Mouse (Mus musculus) liver, embryonic 14.5 days (tissue): ENCODE results near the gene Mprip. TPM values are rescaled to one million over a fixed set of nuclear protein-coding genes. Genes with fewer than 3 reads are reported as not detected.

Source experiments
- ATAC-seq: fragments of 200-750 bp; cut with Nextera tagmentation; 2 replicates; pipeline ENCODE4 v1.8.0; 2017; ENCODE audit warnings: moderate number of reproducible peaks, mild to moderate bottlenecking, moderate library complexity; ENCODE audit not compliant: insufficient read depth
- DNase-seq, 3 experiments: peaks; one replicate each; pipeline ENCODE4 v3.0.0-alpha.2; 2012 to 2013; ENCODE audit warnings: low read depth in 3 of 3, low spot score in 3 of 3
- H3K27ac ChIP-seq: fragments of 300-500 bp; sonication (generic); 2 replicates; pipeline ENCODE4 v1.5.1; 2014; ENCODE audit warnings: moderate library complexity, mild to moderate bottlenecking, control low read depth, inconsistent platforms
- H3K27me3 ChIP-seq: fragments of 300-500 bp; sonication (generic); 2 replicates; pipeline ENCODE4 v1.6.1; 2014; ENCODE audit warnings: mild to moderate bottlenecking, low read length, moderate library complexity; ENCODE audit not compliant: control insufficient read depth, insufficient read depth
- H3K36me3 ChIP-seq: fragments of 300-500 bp; sonication (generic); replicated peaks from 2 replicates; pipeline ENCODE4 v1.6.1; 2014; ENCODE audit warnings: low read depth; ENCODE audit not compliant: control insufficient read depth, insufficient read depth
- H3K4me1 ChIP-seq, 2 experiments: fragments of 200-500 bp in 1 of 2; fragments of 300-500 bp in 1 of 2; sonication (generic) in 1 of 2; replicated peaks; 2 replicates each; pipeline ENCODE4 v1.6.1; 2012 to 2014; ENCODE audit warnings: antibody characterized with exemption in 1 of 2, inconsistent platforms in 1 of 2, low read length in 1 of 2; ENCODE audit not compliant: control insufficient read depth in 2 of 2, insufficient read depth in 2 of 2
- H3K4me2 ChIP-seq: fragments of 300-500 bp; sonication (generic); 2 replicates; pipeline ENCODE4 v1.6.1; 2014; ENCODE audit warnings: low read depth, mild to moderate bottlenecking, control low read depth, moderate library complexity
- H3K4me3 ChIP-seq, 2 experiments: fragments of 200-500 bp in 1 of 2; fragments of 300-500 bp in 1 of 2; sonication (generic) in 1 of 2; 2 replicates each; pipeline ENCODE4 v1.5.1; 2012 to 2014; ENCODE audit warnings: low read depth in 2 of 2, low read length in 2 of 2, mild to moderate bottlenecking in 2 of 2, control low read depth in 1 of 2, inconsistent platforms in 1 of 2, moderate library complexity in 1 of 2; ENCODE audit not compliant: insufficient read depth in 1 of 2
- H3K9ac ChIP-seq: fragments of 300-500 bp; sonication (generic); replicated peaks from 2 replicates; pipeline ENCODE4 v1.6.1; 2014; ENCODE audit warnings: mild to moderate bottlenecking, control low read depth, moderate library complexity
- H3K9me3 ChIP-seq: fragments of 300-500 bp; sonication (generic); 2 replicates; pipeline ENCODE4 v1.6.1; 2016; ENCODE audit warnings: low read length, mixed read lengths; ENCODE audit not compliant: control insufficient read depth
- CTCF ChIP-seq: IDR thresholded peaks from 2 replicates; pipeline ENCODE4 v1.5.1; 2016; ENCODE audit warnings: antibody characterized with exemption, low read depth, control low read depth
- EP300 ChIP-seq: IDR thresholded peaks from 2 replicates; pipeline ENCODE4 v1.6.1; 2016; ENCODE audit warnings: antibody characterized with exemption, low read depth
- WGBS: fragments of 180-500 bp; shearing (Covaris S2); extraction: QIAGEN DNeasy Blood & Tissue Kit; methylation state at CpG from one replicate; pipeline ENCODE4 v1.1.7; 2014; ENCODE audit not compliant: insufficient replicate concordance; 5-methylcytosine and 5-hydroxymethylcytosine counted together
- polyA plus RNA-seq, 2 experiments: library from polyadenylated mRNA; depleted of rRNA in 1 of 2; stranded (reverse) in 1 of 2; unstranded in 1 of 2; fragments of >200 nt; fragmentation: Nextera tagmentation in 1 of 2; extraction: Ambion mirVana in 1 of 2; gene quantifications; 2 replicates each; pipeline versions ENCODE4 v1.2.1 to v1.2.3; 2012 to 2014

Gene Mprip
- polyA plus RNA-seq, 2 experiments = 10.2 to 14.6 TPM

GRCm38 (mm10) chr11:59789311-59789710 is 128.2 kb downstream of the Mprip start:
- Histone ChIP-seq H3K27me3 (no peaks in the 10 kb centered on the region), H3K4me1 (no peaks in the 10 kb centered on the region), H3K9ac (no peak overlapping the region), H3K36me3 (peaks cover 9% of the 10 kb centered on the region; the same call in 1 of the 2 replicates), H3K9me3 (no peaks in the 10 kb centered on the region), H3K4me3 (no peak overlapping the region), H3K27ac (no peak overlapping the region), H3K4me2 (no peak overlapping the region)
- TF ChIP-seq EP300 (no peak), CTCF (no peak)
- DNase-seq (no peak), ATAC-seq (no peak)
- 74% methylated on average over 1 of the region's 1 CpGs for WGBS

- H3K27me3 ChIP-seq = no peaks in the 10 kb centered on the region
- H3K4me3 ChIP-seq = no peak overlapping the region
- H3K9me3 ChIP-seq = no peaks in the 10 kb centered on the region
- H3K36me3 ChIP-seq = peaks cover 22% of the 10 kb centered on the region
- H3K9ac ChIP-seq = no peak overlapping the region
- H3K4me1 ChIP-seq = no peaks in the 10 kb centered on the region
- 82% methylated on average over 6 of the region's 6 CpGs for WGBS
- H3K27ac ChIP-seq = no peak overlapping the region
- no peak for TF ChIP-seq CTCF
- no peak for TF ChIP-seq EP300
- DNase-seq (no peak), ATAC-seq (no peak)
- no peak overlapping the region for H3K4me2 ChIP-seq
These were observed 132.3 kb downstream of the Mprip start for GRCm38 (mm10) chr11:59793390-59793789.

GRCm38 (mm10) chr11:59800412-59800811 is 139.3 kb downstream of the Mprip start:
- Histone ChIP-seq H3K9ac (no peak overlapping the region), H3K4me1 (no peaks in the 10 kb centered on the region), H3K4me2 (no peak overlapping the region), H3K27ac (no peak overlapping the region), H3K9me3 (no peaks in the 10 kb centered on the region), H3K27me3 (no peaks in the 10 kb centered on the region), H3K4me3 (no peak overlapping the region), H3K36me3 (peaks cover 22% of the 10 kb centered on the region)
- 85% methylated on average over 10 of the region's 10 CpGs for WGBS
- DNase-seq (no peak), ATAC-seq (no peak)
- TF ChIP-seq EP300 = no peak
- TF ChIP-seq CTCF = peak; percentile 49

- DNase-seq = no peak
- Histone ChIP-seq H3K4me1 (no peaks in the 10 kb centered on the region), H3K27me3 (no peaks in the 10 kb centered on the region), H3K4me3 (no peak overlapping the region), H3K36me3 (peaks cover 17% of the 10 kb centered on the region), H3K4me2 (no peak overlapping the region), H3K9ac (no peak overlapping the region), H3K9me3 (no peaks in the 10 kb centered on the region), H3K27ac (no peak overlapping the region)
- TF ChIP-seq CTCF = no peak
- no peak for TF ChIP-seq EP300
- WGBS = 90% methylated on average over 8 of the region's 8 CpGs
- no peak for ATAC-seq
These were observed 140.8 kb downstream of the Mprip start for GRCm38 (mm10) chr11:59801881-59802280.

- H3K4me1 ChIP-seq = peaks cover 2% of the 10 kb centered on the region in 2 experiments
- no peak overlapping the region for H3K27ac ChIP-seq
- no peak for DNase-seq
- no peak for TF ChIP-seq CTCF
- no peaks in the 10 kb centered on the region for H3K9me3 ChIP-seq
- H3K4me2 ChIP-seq = no peak overlapping the region
- no peak for ATAC-seq
- no peak overlapping the region for H3K9ac ChIP-seq
- WGBS = 81% methylated on average over 14 of the region's 14 CpGs
- H3K4me3 ChIP-seq = no peak overlapping the region
- no peaks in the 10 kb centered on the region for H3K27me3 ChIP-seq
- H3K36me3 ChIP-seq = peaks cover 20% of the 10 kb centered on the region
These were observed 142.4 kb downstream of the Mprip start for GRCm38 (mm10) chr11:59803516-59803915.
